Mouse (Mus musculus) right cerebral cortex, postnatal 14 days (tissue): Measurements from ENCODE around the gene Muc4.

Experiments
- DNase-seq: peaks from one replicate; pipeline ENCODE4 v3.0.0; 2022

The Muc4 gene

DNA sequence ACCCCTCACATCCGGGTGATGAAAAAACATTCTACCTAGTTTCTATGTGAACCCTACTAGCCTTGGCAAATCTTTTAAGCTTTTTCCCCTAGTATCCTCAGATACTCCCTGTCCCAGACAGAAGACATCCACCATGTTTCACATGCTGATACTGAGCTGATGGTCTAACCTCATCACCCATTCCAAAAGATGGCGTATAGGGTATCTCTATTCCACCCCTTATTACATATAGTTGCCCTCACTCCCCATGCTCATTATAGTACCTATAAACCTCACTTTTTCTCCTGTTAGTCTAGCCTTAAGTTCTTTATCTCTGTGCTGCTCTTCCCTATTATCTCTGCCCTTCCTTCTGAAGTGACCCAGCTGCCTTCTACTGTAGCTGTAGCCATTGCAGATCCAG is at the start of gene Muc4:
Muc4 (plus strand) TSS at position 301 of the 400 bp plus-strand sequence.
- DNase-seq = no peak

DNA sequence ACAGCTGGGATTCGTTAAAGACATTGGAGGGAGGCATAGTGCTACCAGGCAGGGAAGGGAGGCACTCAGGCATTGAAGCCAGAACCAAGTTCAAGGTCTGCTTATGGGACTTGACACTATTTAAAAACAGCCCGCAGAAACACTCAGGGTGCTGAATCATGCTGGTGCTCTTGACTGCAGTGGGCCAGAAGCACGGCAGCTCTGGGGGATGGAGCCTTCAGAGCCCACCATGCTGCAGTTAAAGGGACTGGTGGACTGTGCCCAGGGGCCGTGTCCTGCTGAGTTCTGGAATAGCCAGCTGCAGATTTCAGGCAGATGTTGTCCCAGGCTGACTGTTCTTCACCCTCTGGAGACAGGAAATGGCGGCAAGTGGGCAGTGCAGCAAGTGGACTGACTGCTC is 49.7 kb upstream of the Muc4 start:
- DNase-seq = no peak

DNA sequence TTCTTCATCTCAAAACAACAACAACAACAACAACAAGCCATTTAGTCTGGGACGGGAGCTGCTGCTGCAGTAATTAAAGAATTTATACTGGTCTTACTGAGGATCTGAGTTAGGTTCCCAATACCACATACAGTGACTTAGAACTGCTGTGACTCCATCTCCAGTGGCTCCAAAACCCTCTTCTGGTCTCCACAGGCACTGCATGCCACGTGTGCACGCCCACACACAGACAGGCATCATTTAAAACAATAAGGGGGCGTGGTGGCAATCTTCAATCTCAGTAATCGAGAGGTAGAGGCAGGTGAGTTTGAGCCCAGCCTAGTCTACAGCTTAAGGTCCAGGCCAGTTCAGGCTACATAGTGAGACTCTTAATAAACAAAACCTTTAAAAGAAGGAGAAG is 48.5 kb upstream of the Muc4 start:
- DNase-seq = no peak

DNA sequence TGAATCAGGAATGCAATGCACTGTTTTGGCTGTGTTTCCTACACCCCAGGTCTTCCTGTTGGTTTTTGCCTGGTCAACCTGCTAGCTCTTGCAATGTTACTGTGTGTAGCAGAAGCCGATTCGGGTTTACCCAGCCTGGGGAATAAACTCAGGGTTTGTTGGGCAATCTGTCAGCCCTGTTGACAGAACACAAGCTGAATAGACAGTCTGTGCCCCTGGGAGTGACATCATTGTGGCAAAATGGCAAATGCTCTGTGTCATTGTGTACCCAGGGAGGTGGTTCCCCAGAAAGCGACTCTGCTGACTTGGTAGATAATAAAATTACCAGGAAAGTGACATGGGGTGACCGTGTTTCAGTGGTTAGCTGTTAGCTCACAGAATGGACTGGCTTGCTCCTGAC is 46.9 kb upstream of the Muc4 start:
- DNase-seq = no peak

DNA sequence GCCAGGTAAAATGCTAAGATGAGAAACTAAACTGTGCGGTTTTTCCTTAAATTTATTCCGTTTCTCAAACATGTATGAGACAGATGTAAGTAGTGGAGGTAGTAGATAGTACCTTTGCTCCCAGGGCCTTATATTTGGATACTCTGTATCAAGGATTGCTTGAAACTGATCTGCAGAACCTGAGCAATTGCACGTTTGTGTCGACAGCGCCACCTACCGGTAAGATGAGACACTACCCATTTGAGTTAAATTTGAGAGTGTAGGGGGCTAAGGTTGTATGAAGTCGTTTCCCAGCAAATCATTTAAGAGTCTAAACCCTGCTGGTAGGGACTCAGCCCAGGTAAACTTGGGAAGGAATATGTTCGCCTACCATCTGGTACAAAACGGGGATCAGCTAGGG is 46.2 kb upstream of the Muc4 start:
- DNase-seq = peak; percentile 68

DNA sequence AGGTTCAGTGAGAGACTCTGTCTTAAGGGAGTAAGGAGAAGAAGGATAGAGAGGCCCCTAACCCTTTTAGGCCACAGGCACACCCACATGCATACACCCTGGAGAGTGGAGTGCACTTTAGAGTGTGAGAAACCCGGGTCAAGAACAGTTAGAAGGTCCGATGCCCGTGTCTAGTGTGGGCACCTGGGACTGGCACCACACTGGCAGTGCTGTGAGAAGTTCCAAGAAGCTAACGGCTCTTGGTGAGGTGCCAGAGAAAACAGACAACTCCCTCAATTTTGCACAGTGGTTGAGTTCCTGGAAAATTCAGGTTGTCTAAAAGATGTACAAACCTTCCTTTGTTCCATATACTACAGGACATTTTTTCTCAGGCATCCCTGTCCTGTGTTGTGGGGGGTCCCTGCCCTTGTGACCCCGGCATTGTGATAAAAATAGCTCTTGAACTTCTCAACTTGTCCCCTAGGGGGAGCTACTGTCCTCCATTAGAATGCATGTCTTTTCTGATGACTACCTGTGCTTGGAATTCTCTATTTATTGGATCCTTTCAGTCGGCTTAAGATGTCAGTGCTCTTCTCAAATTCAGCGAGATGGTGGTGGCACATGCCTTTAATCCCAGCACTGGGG is 38.7 kb upstream of the Muc4 start:
- no peak for DNase-seq

DNA sequence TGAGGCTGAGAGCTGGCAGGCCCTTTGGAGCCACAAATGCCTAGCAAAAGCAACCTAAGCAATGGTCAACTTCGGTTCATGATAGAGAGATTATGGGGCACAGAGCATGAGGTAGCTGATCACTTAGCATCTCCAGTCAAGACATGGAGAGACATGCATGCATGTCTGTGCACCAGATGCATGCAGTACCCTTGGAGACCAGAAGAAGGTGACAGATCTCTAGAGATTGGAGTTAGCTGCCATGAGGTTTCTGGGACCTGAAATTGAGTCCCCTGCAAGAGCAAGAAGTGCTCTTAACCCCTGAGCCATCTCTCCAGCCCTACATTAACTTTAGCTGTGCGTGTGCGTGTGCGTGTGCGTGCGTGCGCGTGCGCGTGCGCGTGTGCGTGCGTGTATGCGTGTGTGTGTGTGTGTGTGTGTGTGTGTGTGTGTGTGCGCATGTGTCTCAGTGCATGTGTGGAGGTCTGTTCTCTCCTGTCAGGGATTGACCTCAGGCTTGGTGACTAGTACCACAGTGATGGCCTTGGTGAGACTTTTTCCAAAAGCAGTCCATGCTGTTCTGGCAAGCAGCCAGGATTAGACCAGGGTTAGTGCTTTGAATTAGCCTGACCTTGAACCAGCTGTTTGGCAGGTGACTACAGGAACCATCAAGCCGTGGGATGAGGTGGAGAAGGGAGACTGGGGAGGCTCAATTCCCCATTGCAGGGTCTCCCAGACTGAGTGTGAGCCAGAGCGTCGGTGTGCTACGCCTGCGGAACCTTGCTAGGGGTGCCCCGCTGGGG is 37.8 kb upstream of the Muc4 start:
- no peak for DNase-seq

DNA sequence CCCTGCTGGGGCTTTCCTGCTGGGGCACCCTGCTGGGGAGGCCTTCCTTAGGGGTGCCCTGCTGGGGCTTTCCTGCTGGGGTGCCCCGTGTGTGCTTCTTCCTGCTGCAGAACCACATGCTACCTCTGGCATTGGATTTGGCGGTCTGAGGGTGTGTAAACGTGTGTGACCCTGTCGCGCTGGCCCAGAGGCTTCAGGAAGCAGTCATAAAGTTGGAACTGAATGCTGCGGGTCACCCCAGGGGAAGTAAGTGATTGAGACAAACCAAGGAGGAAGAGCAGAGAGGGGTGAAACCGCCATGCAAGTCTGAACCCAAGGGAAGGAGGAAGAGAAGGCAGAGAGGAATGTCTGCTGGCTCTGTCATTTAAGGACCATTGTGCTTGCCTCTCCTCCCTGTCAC is 37.1 kb upstream of the Muc4 start:
- no peak for DNase-seq

DNA sequence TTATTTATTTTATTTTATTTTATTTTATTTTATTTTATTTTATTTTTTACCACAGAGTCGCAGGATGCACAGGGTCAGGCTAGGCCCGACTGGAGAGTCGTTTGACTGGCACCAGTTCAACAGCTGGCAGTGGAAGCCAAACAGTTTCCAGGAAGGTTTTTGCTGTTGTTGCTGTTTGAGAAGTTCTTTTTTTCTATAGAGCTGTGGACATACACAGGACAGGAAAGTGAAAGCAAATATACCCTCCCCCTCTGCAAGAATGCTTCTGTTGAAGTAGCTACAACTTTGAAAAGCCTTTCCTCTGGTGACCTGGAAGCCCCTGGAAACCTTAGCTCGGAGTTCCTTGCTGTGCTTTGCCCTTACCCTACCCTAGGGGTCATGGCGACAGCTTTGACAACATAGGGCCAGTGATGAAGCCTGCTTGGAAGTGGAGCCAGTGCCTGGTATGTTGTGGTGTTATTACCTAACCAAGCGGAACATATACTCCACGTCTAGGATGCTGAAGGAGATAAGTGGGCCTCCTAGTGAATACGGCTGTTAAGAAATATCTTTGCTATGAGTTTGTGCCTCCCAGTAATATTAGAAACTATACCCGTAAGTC is 32.3 kb upstream of the Muc4 start:
- DNase-seq = no peak

DNA sequence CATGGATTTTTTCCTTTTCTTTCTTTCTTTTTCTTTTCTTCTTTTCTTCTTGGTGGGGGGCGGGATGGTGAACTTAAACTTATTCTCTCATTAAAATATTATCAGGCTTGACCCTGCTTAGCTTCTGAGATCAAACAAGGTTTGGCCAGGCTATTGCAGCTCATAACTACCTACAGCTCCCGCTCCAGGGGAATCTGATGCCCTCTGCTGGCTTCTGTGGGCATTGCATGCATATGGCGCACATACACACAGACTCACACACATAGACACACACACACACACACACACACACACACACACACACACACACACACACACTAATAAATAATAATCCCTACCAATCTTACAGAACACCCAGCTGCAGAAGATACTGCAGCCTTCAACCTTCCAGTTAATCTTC is 30.1 kb upstream of the Muc4 start:
- DNase-seq = no peak

DNA sequence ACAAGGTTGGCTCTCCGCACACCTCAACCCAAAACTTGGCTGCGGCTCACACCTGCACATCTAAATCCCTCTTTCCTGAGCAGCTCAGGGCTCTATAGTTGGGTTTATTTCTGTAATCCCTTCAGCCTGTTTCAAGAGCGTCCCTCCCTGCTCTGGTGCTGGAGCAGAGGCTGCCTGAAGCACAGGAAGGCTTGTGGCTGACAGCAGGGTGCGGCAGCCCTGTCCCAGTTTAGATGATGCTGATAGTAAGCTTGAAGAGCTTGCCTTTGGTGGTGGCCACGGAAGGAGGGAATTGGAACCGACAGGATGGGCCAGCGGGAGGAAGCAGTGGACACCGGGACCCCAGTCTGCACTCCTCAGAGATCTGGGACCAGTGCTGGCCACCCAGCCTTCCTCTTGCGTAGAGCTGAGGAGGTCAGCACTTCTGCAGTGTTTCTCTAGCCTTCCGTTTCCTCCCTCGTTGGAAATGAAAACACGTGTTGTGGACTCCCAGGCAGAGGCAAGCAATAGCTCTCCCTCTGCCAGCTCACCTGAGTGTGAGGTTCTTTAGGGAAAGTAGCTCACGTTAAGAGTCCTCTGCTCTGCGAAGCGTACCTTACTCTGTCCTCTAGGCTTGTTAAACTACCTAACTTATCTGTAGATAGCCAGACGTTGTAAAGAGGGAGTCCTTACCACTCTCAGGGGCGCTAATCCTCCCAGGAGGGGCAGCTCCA is 28.4 kb upstream of the Muc4 start:
- no peak for DNase-seq

DNA sequence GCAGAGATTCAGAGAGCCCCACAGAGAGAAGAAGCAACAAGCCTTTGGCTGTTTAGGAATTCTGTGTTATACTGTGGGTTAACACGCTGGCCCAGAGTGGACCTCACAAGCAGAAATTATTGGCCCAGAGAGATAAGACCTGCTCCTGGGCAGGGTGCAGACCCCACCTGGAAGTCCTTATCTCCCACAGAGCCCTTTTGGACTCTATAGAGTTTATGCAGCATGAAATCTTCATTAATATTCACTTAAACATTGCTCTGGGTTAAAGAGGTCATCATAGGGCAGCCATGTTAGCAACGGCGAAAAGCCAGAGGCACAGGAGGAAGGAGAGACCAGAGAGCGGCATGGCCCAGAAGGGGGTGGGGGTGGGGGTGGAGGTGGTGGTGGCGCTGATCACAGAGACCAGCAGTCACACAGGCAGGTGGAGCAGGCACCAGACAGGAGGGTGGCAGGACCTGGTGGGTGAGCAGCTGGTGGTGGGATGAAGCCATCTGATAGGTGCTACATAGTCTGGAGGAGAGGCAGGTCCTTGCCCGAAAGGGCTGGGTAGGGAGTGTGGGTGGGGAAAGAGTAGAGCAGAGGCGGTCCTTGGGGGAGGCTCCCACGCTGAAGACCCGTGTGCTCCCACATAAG is 27.7 kb upstream of the Muc4 start:
- no peak for DNase-seq

DNA sequence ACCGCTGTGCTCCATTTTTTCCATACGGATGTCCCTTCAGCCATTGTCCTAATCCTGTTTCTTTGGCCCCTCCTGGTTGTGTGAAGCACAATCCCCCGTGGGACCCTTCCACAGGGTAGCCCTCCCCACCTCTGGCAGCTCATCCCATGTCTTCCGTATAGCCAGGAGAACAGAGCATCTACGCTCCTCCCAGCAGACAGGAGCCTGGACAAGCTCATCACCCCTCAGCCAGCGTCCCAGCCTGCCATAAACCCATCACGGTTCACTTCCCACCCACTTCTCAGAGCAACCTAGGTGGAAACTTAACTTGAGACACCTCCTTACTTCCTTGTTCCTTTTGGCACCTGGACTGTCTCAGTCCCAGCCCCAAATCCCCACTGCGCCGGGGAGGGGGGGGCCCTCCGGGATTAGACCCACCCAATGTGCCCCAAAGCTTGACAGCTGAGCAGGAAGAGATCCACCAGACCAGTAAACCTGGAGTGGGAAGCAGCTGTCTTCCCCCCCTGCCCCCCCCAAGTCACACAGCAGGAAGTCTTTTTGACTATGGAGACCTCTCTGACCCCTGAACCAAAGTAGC is 27.1 kb upstream of the Muc4 start:
- DNase-seq = no peak

DNA sequence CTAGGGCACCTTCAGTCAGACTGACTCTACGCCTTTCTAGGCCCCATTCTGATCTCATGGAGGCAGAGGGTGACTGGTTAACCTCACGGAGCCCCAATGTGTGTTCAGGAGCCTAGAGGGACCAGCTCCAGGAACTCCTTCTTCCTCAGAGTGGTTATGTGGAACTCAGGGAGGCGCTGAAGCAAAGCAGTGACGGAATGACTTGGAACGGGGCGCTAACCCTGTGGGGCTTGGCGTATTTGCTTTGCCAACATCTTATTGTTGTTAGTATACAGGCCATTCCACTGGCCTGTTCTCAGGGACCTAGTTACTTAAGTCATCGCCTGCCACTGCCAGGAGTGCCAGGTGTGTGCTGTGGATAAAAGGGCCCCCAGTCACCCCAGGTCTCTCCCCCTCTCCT is 26.6 kb upstream of the Muc4 start:
- no peak for DNase-seq

DNA sequence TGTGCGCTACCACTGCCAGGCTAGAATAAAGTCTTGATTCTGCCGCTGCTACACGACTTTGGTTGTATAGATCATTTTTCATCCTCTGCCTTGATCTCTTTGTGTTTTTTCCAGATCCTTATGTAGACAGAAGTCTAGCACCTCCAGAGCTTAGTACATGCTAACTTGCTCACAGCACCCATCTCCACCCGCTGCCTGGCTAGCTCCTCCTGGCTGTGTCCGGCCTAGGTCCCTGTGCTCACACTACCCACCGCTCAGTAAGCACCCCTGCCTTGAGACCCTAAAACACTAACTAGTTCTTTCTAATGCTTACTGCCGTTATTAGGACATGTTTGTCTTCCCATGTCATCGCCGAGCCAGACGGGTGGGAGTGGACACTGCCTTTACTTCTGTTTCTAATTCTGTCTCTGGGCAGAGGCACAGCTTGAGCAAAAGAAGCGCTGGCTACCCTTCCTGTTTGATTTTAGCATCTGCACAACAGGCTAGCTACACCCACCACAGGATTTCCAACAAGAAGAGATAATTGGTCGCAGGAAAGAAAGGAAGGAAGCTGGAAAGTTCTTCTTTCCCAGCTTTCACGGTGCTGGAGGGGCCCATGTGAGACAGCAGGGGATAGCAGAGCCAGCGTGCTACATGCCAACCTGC is 25.1 kb upstream of the Muc4 start:
- DNase-seq = no peak

DNA sequence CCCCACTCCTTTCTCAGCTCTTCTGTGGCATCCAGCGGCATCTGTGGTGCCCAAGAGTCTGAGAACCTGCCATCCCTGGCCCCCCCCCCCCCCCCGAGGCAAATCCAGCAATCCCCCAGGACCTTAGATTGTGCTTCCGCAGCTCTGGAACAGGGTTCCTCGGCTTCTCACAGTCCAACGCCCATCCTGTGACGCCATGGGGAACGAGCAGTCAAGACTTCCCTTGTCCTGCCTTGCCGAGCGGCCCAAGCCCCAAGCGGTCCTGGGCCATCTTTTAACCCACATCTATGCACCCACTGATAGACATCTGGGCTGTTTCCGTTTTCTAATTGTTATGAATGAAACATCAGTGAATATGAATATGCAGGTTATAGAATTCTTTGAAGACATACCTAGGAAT is 23.5 kb upstream of the Muc4 start:
- DNase-seq = no peak

DNA sequence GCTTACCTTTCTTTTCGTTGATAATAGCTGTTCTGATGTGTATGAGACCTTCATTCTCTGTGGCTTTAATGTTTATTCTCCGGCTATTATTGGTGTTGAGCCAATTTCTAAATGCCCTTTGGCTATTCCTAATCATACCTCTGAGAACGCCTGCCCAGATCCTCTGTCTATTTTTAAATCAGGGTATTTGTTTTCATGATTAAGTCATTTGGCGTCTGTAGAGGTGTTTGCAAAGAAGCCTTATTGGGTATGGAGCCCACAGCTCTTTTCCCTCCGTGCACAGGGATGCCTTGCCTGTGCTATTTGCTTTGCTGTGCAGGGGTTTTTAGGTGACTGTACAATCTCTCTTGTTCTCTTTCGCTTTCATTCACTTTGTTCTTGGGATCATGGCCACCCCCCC is 22.1 kb upstream of the Muc4 start:
- DNase-seq = no peak

DNA sequence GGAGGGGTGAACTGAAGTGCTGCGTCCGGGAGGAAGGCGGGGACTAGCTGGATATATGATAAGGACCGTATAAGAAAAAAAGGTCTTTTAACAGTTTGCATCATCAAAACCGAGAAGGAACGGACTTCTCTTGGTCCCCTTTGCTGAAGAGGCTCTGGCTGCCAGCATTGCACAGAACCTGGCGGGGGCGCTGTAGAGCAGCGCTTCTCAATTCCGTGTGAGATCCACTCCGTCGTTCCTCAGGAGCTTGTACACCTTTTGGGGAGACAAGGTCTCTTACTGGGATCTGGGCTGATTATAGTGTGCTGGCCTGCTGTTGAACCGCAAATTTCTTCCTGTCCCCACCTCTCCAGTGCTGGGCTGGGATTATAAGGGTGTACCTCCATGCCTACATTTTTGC is 20.3 kb upstream of the Muc4 start:
- no peak for DNase-seq

DNA sequence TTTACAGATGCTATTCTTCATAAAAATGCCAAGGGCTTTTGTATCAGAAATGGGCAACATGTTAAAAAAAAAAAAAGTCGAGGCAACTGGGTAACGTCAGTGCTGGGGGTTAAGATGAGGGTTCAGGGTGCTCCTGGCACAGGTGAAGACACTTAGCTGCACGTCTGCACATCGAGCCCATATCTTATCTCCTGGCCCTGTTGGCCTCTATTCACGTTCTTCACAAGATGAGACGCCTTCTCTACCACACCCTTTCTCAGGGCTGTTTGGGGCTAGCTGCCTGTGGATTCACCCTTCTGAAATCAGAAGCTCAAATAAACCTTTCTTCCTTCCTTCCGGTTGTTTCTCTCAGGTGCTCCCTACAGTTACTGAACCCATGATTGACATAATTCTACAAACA is 12.5 kb upstream of the Muc4 start:
- DNase-seq = no peak

DNA sequence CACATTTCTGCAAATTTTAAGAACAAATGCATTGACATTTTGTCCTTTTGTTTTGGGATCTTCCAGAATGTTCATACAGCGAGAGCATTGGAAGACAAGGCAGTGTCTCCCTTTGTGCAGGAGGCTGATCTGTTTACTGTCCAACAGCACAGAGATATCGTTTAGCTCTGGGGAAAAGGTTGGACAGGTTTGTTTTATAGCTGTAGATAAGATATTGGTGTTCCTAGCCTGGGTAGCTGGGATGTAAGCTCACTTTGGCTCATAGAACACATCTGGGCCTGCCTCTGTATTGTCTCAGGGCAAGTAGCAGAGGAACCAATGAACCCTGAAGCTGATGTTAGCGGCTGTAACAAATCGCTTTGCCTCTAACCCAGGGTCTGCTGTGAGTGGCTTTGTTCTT is 11.9 kb upstream of the Muc4 start:
- no peak for DNase-seq

DNA sequence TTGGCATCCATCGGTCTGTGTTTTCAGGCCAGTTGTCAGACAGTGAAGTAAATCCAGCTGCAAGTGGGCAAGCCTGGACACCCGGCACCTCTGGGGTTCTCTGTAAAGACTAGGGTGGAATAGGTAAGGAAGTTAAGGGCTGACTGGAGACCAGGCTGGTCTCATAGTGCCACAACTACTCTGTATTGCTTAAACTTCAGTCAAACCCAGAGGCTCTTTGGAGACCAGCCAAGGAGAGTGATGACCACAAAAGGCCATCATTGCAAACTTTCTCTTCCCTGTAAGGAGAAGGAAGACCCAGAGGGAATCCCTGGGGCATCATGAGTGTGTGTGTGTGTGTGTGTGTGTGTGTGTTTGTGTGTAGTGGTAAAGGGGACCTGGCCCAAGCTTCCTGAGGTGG is 11.4 kb upstream of the Muc4 start:
- DNase-seq = no peak

DNA sequence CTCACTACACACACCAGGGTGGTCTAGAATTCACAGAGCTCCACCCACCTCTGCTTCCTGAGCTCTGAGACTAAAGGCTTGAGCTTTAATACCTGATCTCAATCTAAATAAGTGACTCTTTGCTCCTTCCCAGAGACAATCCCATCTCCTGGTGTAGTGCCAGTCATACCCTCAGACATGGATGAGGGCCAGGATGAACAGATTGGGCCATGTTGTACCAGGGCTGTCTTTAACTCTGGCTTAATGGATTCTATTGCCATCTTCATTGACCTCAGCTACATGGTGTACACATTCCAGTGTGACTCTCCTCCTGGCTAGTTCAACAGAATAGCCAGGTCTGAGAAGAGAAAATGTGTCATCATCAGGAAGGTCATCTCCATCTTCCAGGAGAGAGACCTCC is 9.2 kb upstream of the Muc4 start:
- DNase-seq = no peak

DNA sequence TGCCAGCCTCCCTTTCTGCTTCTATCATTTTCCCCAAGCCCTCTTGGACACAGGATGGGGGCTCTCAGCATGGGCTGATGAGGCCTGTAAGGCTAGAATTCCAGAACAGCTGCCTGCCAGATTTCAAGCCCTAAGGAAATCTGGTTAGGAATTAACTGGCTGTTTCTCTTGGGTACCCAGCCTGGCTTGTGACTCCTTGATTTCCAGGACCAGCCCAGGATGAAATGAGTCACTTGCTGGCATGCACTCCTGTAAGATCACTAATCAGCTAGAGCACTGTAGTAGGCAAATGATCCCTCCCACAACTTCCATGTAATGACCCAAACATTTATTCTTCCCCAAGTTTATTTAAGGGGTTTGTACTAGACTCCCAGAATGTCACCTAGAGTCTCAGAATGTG is 7.4 kb upstream of the Muc4 start:
- no peak for DNase-seq
